ENCODE assay signal across 8 mouse cellular contexts in the genomic region with DNA sequence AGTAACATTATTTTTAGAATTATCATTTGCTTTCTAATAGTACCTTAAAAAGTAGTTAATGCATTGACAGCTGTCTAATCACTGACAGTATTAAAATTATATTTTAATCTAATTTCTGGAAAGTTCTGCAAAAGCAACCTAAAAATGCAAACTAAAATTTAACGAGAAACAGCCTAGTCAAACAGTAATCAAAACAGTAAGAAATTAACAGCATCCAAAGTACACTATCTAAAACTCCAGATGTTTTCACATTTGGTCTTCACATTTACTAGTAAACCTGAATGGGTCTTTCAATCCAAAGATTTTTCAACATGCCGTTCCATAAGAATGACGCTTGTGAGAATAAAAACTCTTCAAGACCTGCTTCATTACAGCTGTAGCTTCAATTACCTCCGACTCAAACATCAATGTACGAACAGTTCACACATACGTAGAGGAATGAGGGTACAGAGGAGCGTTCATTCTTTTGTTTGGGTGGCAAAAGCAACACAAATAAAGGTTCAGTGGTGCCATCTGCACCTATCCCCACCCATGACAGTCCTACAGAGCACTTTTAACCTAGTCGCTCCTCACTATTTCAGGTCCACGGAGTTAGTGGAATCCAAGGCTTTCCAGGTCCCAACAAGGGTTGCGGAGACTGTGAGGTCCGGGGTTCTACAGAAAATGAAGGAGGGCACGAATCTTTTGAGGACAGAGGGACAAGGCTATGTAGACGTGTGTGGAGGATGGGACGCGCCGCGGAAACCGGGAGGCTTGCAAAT. TPM values are rescaled to one million over a fixed set of nuclear protein-coding genes. Genes with fewer than 3 reads are reported as not detected.
DNase-seq lines count a peak whose midpoint lies in the region; ATAC-seq lines count a peak whose summit lies in the region.

No protein-coding gene starts in this region.

- H3K27ac ChIP-seq in lung, embryonic 16.5 days (ENCODE audit: low read length), result no peak overlapping the region
- H3K27ac ChIP-seq in hindbrain, embryonic 12.5 days, result peak overlapping the region; percentile 96

- no peak for ATAC-seq in lung, embryonic 16.5 days (ENCODE audit: low read depth)
- peak; percentile 4 for ATAC-seq in hindbrain, embryonic 12.5 days (ENCODE audit: low FRiP score)
- peak; percentile 35 for ATAC-seq in megakaryocyte-erythroid progenitor cell, adult 5-6 weeks (replicated peaks; ENCODE audit: low FRiP score, low TSS enrichment, poor library complexity, severe bottlenecking)
- no peak for ATAC-seq in activated CD4-positive, CD25-positive, alpha-beta regulatory T cell, adult 4 months

- peak overlapping the region; percentile 73 for H3K9ac ChIP-seq in lung, embryonic 16.5 days (ENCODE audit: low read length)
- H3K9ac ChIP-seq in hindbrain, embryonic 12.5 days, result peak overlapping the region; percentile 91

- no peaks in the 10 kb centered on the region for H3K9me3 ChIP-seq in lung, embryonic 16.5 days (ENCODE audit: control insufficient read depth, low read length)
- H3K9me3 ChIP-seq in hindbrain, embryonic 12.5 days (replicated peaks), result no peaks in the 10 kb centered on the region

- peak overlapping the region; percentile 71 for H3K4me3 ChIP-seq in lung, embryonic 16.5 days (ENCODE audit: low read length)
- H3K4me3 ChIP-seq in hindbrain, embryonic 12.5 days, result peak overlapping the region; percentile 91

- no peaks in the 10 kb centered on the region for H3K36me3 ChIP-seq in lung, embryonic 16.5 days (ENCODE audit: control insufficient read depth, insufficient read depth, low read length)
- no peaks in the 10 kb centered on the region for H3K36me3 ChIP-seq in hindbrain, embryonic 12.5 days

- H3K4me2 ChIP-seq in lung, embryonic 16.5 days (ENCODE audit: low read depth, low read length), result peak overlapping the region; percentile 72
- H3K4me2 ChIP-seq in hindbrain, embryonic 12.5 days (replicated peaks), result peak overlapping the region; percentile 89

- WGBS in lung, embryonic 16.5 days, result 3% methylated on average over 18 of the region's 18 CpGs
- WGBS in hindbrain, embryonic 12.5 days, result 7% methylated on average over 18 of the region's 18 CpGs

- H3K27me3 ChIP-seq in lung, embryonic 16.5 days (ENCODE audit: control insufficient read depth, insufficient read depth, low read depth, low read length), result no peaks in the 10 kb centered on the region
- no peaks in the 10 kb centered on the region for H3K27me3 ChIP-seq in hindbrain, embryonic 12.5 days

- DNase-seq in lung, postnatal 25 days (ENCODE audit: low spot score), result no peak
- DNase-seq in c-Kit-positive CD71-positive TER-119-negative erythroid progenitor cells, embryonic 14.5 days (ENCODE audit: low read depth), result peak; percentile 33
- DNase-seq in embryo, embryonic 9.5 days (ENCODE audit: extremely low spot score), result no peak
- no peak for DNase-seq in embryo, embryonic 10 days (ENCODE audit: low spot score)

- peaks cover 5% of the 10 kb centered on the region; the same call in 1 of the 2 replicates for H3K4me1 ChIP-seq in lung, embryonic 16.5 days (replicated peaks; ENCODE audit: control insufficient read depth, insufficient read depth, low read length)
- H3K4me1 ChIP-seq in hindbrain, embryonic 12.5 days, result peaks cover 13% of the 10 kb centered on the region

RNA-seq across cellular contexts. Expression of gene Ankib1, which starts 0.9 kb away (rescaled TPM):
- polyA plus RNA-seq in lung, embryonic 16.5 days (2015; fragmentation: Nextera tagmentation; extraction: Ambion mirVana), result 6.7 and 7.8 TPM in 2 replicates
- 24.1 and 26.1 TPM in 2 replicates for polyA plus RNA-seq in hindbrain, embryonic 12.5 days (2016; fragmentation: Nextera tagmentation; extraction: Ambion mirVana)
- 29.0 and 34.5 TPM in 2 replicates for total RNA-seq in megakaryocyte-erythroid progenitor cell, adult 5-6 weeks (2014; fragmentation: Nextera tagmentation)
- 44.4 and 63.5 TPM in 2 replicates for total RNA-seq in megakaryocyte-erythroid progenitor cell, adult 5-6 weeks (2017)
- 10 to 100 TPM; 13.8 to 22.9 TPM for polyA plus RNA-seq in activated CD4-positive, CD25-positive, alpha-beta regulatory T cell, adult 4 months (2017; shearing (Covaris generic))

RNA-seq across cellular contexts. Expression of gene Krit1, which starts 1.1 kb away (rescaled TPM):
- 42.7 and 45.0 TPM in 2 replicates for polyA plus RNA-seq in lung, embryonic 16.5 days (2015; fragmentation: Nextera tagmentation; extraction: Ambion mirVana)
- 75.2 and 80.2 TPM in 2 replicates for polyA plus RNA-seq in hindbrain, embryonic 12.5 days (2016; fragmentation: Nextera tagmentation; extraction: Ambion mirVana)
- 68.1 and 79.3 TPM in 2 replicates for total RNA-seq in megakaryocyte-erythroid progenitor cell, adult 5-6 weeks (2014; fragmentation: Nextera tagmentation)
- 54.5 and 69.1 TPM in 2 replicates for total RNA-seq in megakaryocyte-erythroid progenitor cell, adult 5-6 weeks (2017)
- polyA plus RNA-seq in activated CD4-positive, CD25-positive, alpha-beta regulatory T cell, adult 4 months (2017; shearing (Covaris generic)), result 100 to 1,000 TPM in 1 of 2 experiments, 10 to 100 TPM in 1; 91.1 to 118 TPM

RNA-seq across cellular contexts. Expression of gene Lrrd1, which starts 43.1 kb away (rescaled TPM):
- polyA plus RNA-seq in lung, embryonic 16.5 days (2015; fragmentation: Nextera tagmentation; extraction: Ambion mirVana), result 0.08 and 0.11 TPM in 2 replicates
- polyA plus RNA-seq in hindbrain, embryonic 12.5 days (2016; fragmentation: Nextera tagmentation; extraction: Ambion mirVana), result 0.14 TPM in 1 of 2 replicates, not detected in the other
- total RNA-seq in megakaryocyte-erythroid progenitor cell, adult 5-6 weeks (2014; fragmentation: Nextera tagmentation), result 0.31 TPM in 1 of 2 replicates, not detected in the other
- total RNA-seq in megakaryocyte-erythroid progenitor cell, adult 5-6 weeks (2017), result 0.28 TPM in 1 of 2 replicates, not detected in the other
- polyA plus RNA-seq in activated CD4-positive, CD25-positive, alpha-beta regulatory T cell, adult 4 months (2017; shearing (Covaris generic)), result under 1 TPM in 1 of 2 experiments, not detected in 1; 0.20 TPM

Comparison
In these comparisons a context has a peak if more than half of its experiments do, and no peak if none do; other contexts are left out.
1. ATAC-seq: peak in hindbrain, embryonic 12.5 days (single experiment) and megakaryocyte-erythroid progenitor cell, adult 5-6 weeks (single experiment); none in lung, embryonic 16.5 days (single experiment) and activated CD4-positive, CD25-positive, alpha-beta regulatory T cell, adult 4 months (single experiment).